Mouse (Mus musculus): ENCODE measurements around the gene Gm15085. TPM values are rescaled to one million over a fixed set of nuclear protein-coding genes. Genes with fewer than 3 reads are reported as not detected.
"Not testable (repeated sequence)": the region's sequence is repeated elsewhere in the genome, so short reads cannot be mapped to it uniquely, and the experiment has no call there.

The Gm15085 gene
- polyA plus RNA-seq (2016; fragmentation: Nextera tagmentation; extraction: Ambion mirVana): not detected in 2 replicates

- not testable (repeated sequence) for H3K9ac ChIP-seq (replicated peaks); H3K4me1 ChIP-seq (replicated peaks); H3K9me3 ChIP-seq; H3K27ac ChIP-seq; H3K36me3 ChIP-seq; H3K4me3 ChIP-seq (replicated peaks); H3K27me3 ChIP-seq; ATAC-seq (ENCODE audit: insufficient number of reproducible peaks, insufficient read depth, low FRiP score, low TSS enrichment, low read depth); H3K4me2 ChIP-seq
- no CpG with 5 or more reads among the region's 6 CpGs for WGBS
These were observed at the start of gene Gm15085 for GRCm38 (mm10) chrX:149447317-149447716. TSS of gene Gm15085 (plus strand) at chrX:149447617.

Other genes with a start within 250 kb of the Gm15085 start
- not detected in 2 replicates for gene Gm15093, start 175.2 kb upstream of the Gm15085 start, polyA plus RNA-seq (2016; fragmentation: Nextera tagmentation; extraction: Ambion mirVana)
- not detected in 2 replicates for gene Gm10439, start 147.0 kb downstream of the Gm15085 start, polyA plus RNA-seq (2016; fragmentation: Nextera tagmentation; extraction: Ambion mirVana)

Measured in limb, embryonic 12.5 days (tissue).